Comparison of ENCODE assay signal across 8 mouse cellular contexts in the genomic region with DNA sequence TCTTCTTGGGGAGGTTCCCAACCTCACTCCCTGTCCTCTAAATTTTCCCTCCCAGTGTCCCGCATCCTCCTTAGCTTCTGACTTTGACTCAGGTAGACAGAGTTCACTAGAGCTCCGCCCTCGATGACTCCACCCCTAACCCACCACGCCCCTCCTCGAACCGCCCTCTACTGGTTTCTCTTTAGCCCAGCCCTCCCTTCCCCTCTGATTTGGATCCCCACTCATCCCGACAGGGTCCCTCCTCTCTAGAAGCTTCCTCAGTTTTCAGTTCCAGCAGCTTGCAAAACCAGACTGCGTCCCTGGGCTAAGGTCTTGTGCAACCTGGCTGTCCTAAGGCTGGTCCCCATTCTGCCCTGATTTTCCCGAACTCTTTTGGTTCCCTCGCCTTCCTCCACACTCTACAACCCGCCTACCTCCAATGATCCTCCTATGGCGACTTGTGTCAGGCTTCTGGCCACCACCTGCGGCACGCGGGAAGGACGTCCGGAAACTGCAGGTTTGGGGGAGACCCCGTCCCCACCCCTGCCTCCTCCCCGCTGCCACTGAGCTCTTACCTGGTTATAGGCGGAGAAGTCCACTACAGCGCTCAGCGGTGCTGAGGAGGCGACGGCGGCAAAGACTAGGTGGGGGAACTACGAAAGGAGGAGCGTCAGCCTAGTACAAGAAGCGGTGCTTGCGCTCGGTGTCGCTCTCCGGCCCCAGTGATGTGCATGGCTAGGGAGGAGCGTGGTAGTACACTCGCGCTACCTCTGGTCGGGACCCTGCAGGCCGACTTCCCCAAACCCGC. TPM values are rescaled to one million over a fixed set of nuclear protein-coding genes. Genes with fewer than 3 reads are reported as not detected.
DNase-seq lines count a peak whose midpoint lies in the region; ATAC-seq and TF ChIP-seq lines count a peak whose summit lies in the region.

No protein-coding gene starts in this region.

- no peak overlapping the region for H3K27ac ChIP-seq in embryonic facial prominence, embryonic 11.5 days (replicated peaks; ENCODE audit: low read depth, low read length)
- H3K27ac ChIP-seq in hindbrain, embryonic 12.5 days, result no peak overlapping the region
- H3K27ac ChIP-seq in liver, embryonic 11.5 days (ENCODE audit: low read depth, low read length), result no peak overlapping the region
- no peak overlapping the region for H3K27ac ChIP-seq in midbrain, postnatal 0 days (ENCODE audit: low read depth, low read length)
- H3K27ac ChIP-seq in thymus, adult 2 months (ENCODE audit: control insufficient read depth, insufficient read depth, low read length), result no peak overlapping the region

- H3K27me3 ChIP-seq in embryonic facial prominence, embryonic 11.5 days (ENCODE audit: control insufficient read depth, insufficient read depth, low read length), result peaks cover 76% of the 10 kb centered on the region
- H3K27me3 ChIP-seq in hindbrain, embryonic 12.5 days, result peaks cover 100% of the 10 kb centered on the region
- H3K27me3 ChIP-seq in liver, embryonic 11.5 days (replicated peaks; ENCODE audit: control insufficient read depth, insufficient read depth, low read length), result peaks cover 88% of the 10 kb centered on the region
- H3K27me3 ChIP-seq in midbrain, postnatal 0 days (ENCODE audit: insufficient read depth, low read length), result peaks cover 93% of the 10 kb centered on the region
- H3K27me3 ChIP-seq in thymus, adult 2 months (ENCODE audit: control insufficient read depth, insufficient read depth, low read length), result peaks cover 4% of the 10 kb centered on the region; the same call in 1 of the 2 replicates

- WGBS in embryonic facial prominence, embryonic 11.5 days, result 0% methylated on average over 38 of the region's 38 CpGs
- WGBS in hindbrain, embryonic 12.5 days, result under 1% methylated on average over 38 of the region's 38 CpGs
- WGBS in liver, embryonic 11.5 days, result under 1% methylated on average over 38 of the region's 38 CpGs
- under 1% methylated on average over 38 of the region's 38 CpGs for WGBS in midbrain, postnatal 0 days
- under 1% methylated on average over 38 of the region's 38 CpGs for WGBS in thymus, adult 2 months

- TF ChIP-seq CTCF in midbrain, postnatal 0 days (IDR thresholded peaks at IDR 0.05), result no peak
- no peak for TF ChIP-seq CTCF in thymus, adult 2 months (IDR thresholded peaks at IDR 0.05; ENCODE audit: borderline replicate concordance, control insufficient read depth, extremely low read depth, insufficient read depth, low read length, poor library complexity)

- no peaks in the 10 kb centered on the region for H3K36me3 ChIP-seq in embryonic facial prominence, embryonic 11.5 days (replicated peaks; ENCODE audit: control insufficient read depth, insufficient read depth, low read depth, low read length)
- no peaks in the 10 kb centered on the region for H3K36me3 ChIP-seq in hindbrain, embryonic 12.5 days
- no peaks in the 10 kb centered on the region for H3K36me3 ChIP-seq in liver, embryonic 11.5 days (ENCODE audit: control insufficient read depth, insufficient read depth, low read length)
- H3K36me3 ChIP-seq in midbrain, postnatal 0 days (ENCODE audit: insufficient read depth, low read length), result no peaks in the 10 kb centered on the region
- H3K36me3 ChIP-seq in thymus, adult 2 months (ENCODE audit: control insufficient read depth, insufficient read depth, low read length), result no peaks in the 10 kb centered on the region

- 0 out of 2 replicates have a peak, but pooled peaks cover 3% of the 10 kb centered on the region for H3K4me1 ChIP-seq in embryonic facial prominence, embryonic 11.5 days (ENCODE audit: control insufficient read depth, insufficient read depth, low read length)
- H3K4me1 ChIP-seq in hindbrain, embryonic 12.5 days, result peaks cover 16% of the 10 kb centered on the region
- peaks cover 10% of the 10 kb centered on the region; the same call in 1 of the 2 replicates for H3K4me1 ChIP-seq in liver, embryonic 11.5 days (replicated peaks; ENCODE audit: control insufficient read depth, insufficient read depth, low read length)
- H3K4me1 ChIP-seq in midbrain, postnatal 0 days (ENCODE audit: insufficient read depth, low read length), result peaks cover 6% of the 10 kb centered on the region
- H3K4me1 ChIP-seq in thymus, adult 2 months (replicated peaks; ENCODE audit: control insufficient read depth, insufficient read depth, low read length), result peaks cover 16% of the 10 kb centered on the region

- H3K9me3 ChIP-seq in embryonic facial prominence, embryonic 11.5 days (replicated peaks; ENCODE audit: control insufficient read depth, low read length), result no peaks in the 10 kb centered on the region
- H3K9me3 ChIP-seq in hindbrain, embryonic 12.5 days (replicated peaks), result no peaks in the 10 kb centered on the region
- H3K9me3 ChIP-seq in liver, embryonic 11.5 days (ENCODE audit: control insufficient read depth, low read length), result no peaks in the 10 kb centered on the region
- H3K9me3 ChIP-seq in midbrain, postnatal 0 days (ENCODE audit: low read length), result no peaks in the 10 kb centered on the region

- H3K4me2 ChIP-seq in embryonic facial prominence, embryonic 11.5 days (ENCODE audit: low read depth, low read length), result peak overlapping the region; percentile 91
- peak overlapping the region; percentile 81 for H3K4me2 ChIP-seq in hindbrain, embryonic 12.5 days (replicated peaks)
- H3K4me2 ChIP-seq in liver, embryonic 11.5 days, result peak overlapping the region; percentile 98
- peak overlapping the region; percentile 87 for H3K4me2 ChIP-seq in midbrain, postnatal 0 days (ENCODE audit: low read depth, low read length, poor library complexity, severe bottlenecking)

- peak; percentile 96 for DNase-seq in heart, adult 11 months
- no peak for DNase-seq in heart, adult 8-10 months (ENCODE audit: low spot score)
- DNase-seq in embryonic facial prominence, embryonic 11.5 days (ENCODE audit: low spot score), result peak; percentile 80
- peak; percentile 55 for DNase-seq in liver, embryonic 11.5 days (ENCODE audit: low spot score)
- no peak for DNase-seq in midbrain, postnatal 0 days (ENCODE audit: low spot score)
- peak; percentile 77 for DNase-seq in thymus, adult 2 months
- no peak for DNase-seq in frontal cortex, postnatal 14 days (ENCODE audit: low spot score in 2 of 2)

- peak overlapping the region; percentile 47 for H3K4me3 ChIP-seq in embryonic facial prominence, embryonic 11.5 days (ENCODE audit: low read depth, low read length)
- peak overlapping the region; percentile 46 for H3K4me3 ChIP-seq in hindbrain, embryonic 12.5 days
- peak overlapping the region; percentile 67 for H3K4me3 ChIP-seq in liver, embryonic 11.5 days (ENCODE audit: low read depth, low read length)
- H3K4me3 ChIP-seq in midbrain, postnatal 0 days (ENCODE audit: low read depth, low read length), result peak overlapping the region; percentile 41
- peak overlapping the region; percentile 69 for H3K4me3 ChIP-seq in thymus, adult 2 months (ENCODE audit: control insufficient read depth, insufficient read depth, low read length)

- peak; percentile 74 for ATAC-seq in embryonic facial prominence, embryonic 11.5 days (replicated peaks; ENCODE audit: insufficient number of reproducible peaks, low FRiP score, low TSS enrichment, low read depth)
- peak; percentile 69; the same call in 1 of the 2 replicates for ATAC-seq in hindbrain, embryonic 12.5 days (ENCODE audit: low FRiP score)
- ATAC-seq in liver, embryonic 11.5 days (replicated peaks; ENCODE audit: low FRiP score), result peak; percentile 84
- ATAC-seq in midbrain, postnatal 0 days (ENCODE audit: low FRiP score), result 0 out of 2 replicates have a peak, but pooled peaks have one; percentile 13

- no peak for TF ChIP-seq POLR2A in thymus, adult 2 months (IDR thresholded peaks at IDR 0.05; ENCODE audit: control insufficient read depth, extremely low read depth, insufficient read depth, low read length, poor library complexity)

- H3K9ac ChIP-seq in embryonic facial prominence, embryonic 11.5 days (replicated peaks; ENCODE audit: low read length), result no peak overlapping the region
- H3K9ac ChIP-seq in hindbrain, embryonic 12.5 days, result no peak overlapping the region
- peak overlapping the region; percentile 44; the same call in 1 of the 2 replicates for H3K9ac ChIP-seq in liver, embryonic 11.5 days (ENCODE audit: low read depth, low read length)
- peak overlapping the region; percentile 29 for H3K9ac ChIP-seq in midbrain, postnatal 0 days (replicated peaks; ENCODE audit: low read length, poor library complexity, severe bottlenecking)

RNA-seq across cellular contexts. Expression of gene Prss16, which starts 3.0 kb away (rescaled TPM):
- under 1 TPM in 1 of 4 experiments, not detected in 3; 0.22 TPM for total RNA-seq in heart, adult 8-10 months (2022)
- polyA plus RNA-seq in embryonic facial prominence, embryonic 11.5 days (2014; fragmentation: Nextera tagmentation; extraction: Ambion mirVana), result 0.25 and 0.50 TPM in 2 replicates
- polyA plus RNA-seq in hindbrain, embryonic 12.5 days (2016; fragmentation: Nextera tagmentation; extraction: Ambion mirVana), result 0.23 and 0.48 TPM in 2 replicates
- 0.48 and 0.86 TPM in 2 replicates for polyA plus RNA-seq in liver, embryonic 11.5 days (2014; fragmentation: Nextera tagmentation; extraction: Ambion mirVana)
- 0.09 and 1.6 TPM in 2 replicates for total RNA-seq in midbrain, postnatal 0 days (2014; rRNA removed)
- polyA plus RNA-seq in midbrain, postnatal 0 days (2015; fragmentation: Nextera tagmentation; extraction: Ambion mirVana), result not detected in 2 replicates
- polyA plus RNA-seq in thymus, adult 2 months (2012; rRNA removed), result 640 and 1,004 TPM in 2 replicates

RNA-seq across cellular contexts. Expression of gene Pom121l2, which starts 25.5 kb away (rescaled TPM):
- not detected for total RNA-seq in heart, adult 8-10 months (2022)
- polyA plus RNA-seq in embryonic facial prominence, embryonic 11.5 days (2014; fragmentation: Nextera tagmentation; extraction: Ambion mirVana), result 0.24 TPM in 1 of 2 replicates, not detected in the other
- 0.14 TPM in 1 of 2 replicates, not detected in the other for polyA plus RNA-seq in hindbrain, embryonic 12.5 days (2016; fragmentation: Nextera tagmentation; extraction: Ambion mirVana)
- not detected in 2 replicates for polyA plus RNA-seq in liver, embryonic 11.5 days (2014; fragmentation: Nextera tagmentation; extraction: Ambion mirVana)
- 0.05 and 0.90 TPM in 2 replicates for total RNA-seq in midbrain, postnatal 0 days (2014; rRNA removed)
- not detected in 2 replicates for polyA plus RNA-seq in midbrain, postnatal 0 days (2015; fragmentation: Nextera tagmentation; extraction: Ambion mirVana)
- polyA plus RNA-seq in thymus, adult 2 months (2012; rRNA removed), result 0.08 and 0.23 TPM in 2 replicates

RNA-seq across cellular contexts. Expression of gene Hist1h2ah, which starts 28.8 kb away (rescaled TPM):
- total RNA-seq in heart, adult 8-10 months (2022), result 10 to 100 TPM in 2 of 4 experiments, 1 to 10 TPM in 2; 1.7 to 11.1 (median 9.1) TPM
- polyA plus RNA-seq in embryonic facial prominence, embryonic 11.5 days (2014; fragmentation: Nextera tagmentation; extraction: Ambion mirVana), result 4.2 and 20.5 TPM in 2 replicates
- 17.9 TPM in 1 of 2 replicates, not detected in the other for polyA plus RNA-seq in hindbrain, embryonic 12.5 days (2016; fragmentation: Nextera tagmentation; extraction: Ambion mirVana)
- 10.7 and 13.3 TPM in 2 replicates for polyA plus RNA-seq in liver, embryonic 11.5 days (2014; fragmentation: Nextera tagmentation; extraction: Ambion mirVana)
- total RNA-seq in midbrain, postnatal 0 days (2014; rRNA removed), result 4.5 and 62.6 TPM in 2 replicates
- polyA plus RNA-seq in midbrain, postnatal 0 days (2015; fragmentation: Nextera tagmentation; extraction: Ambion mirVana), result 6.9 TPM in 1 of 2 replicates, not detected in the other
- polyA plus RNA-seq in thymus, adult 2 months (2012; rRNA removed), result 248 and 460 TPM in 2 replicates

RNA-seq across cellular contexts. Expression of gene Hist1h2bk, which starts 29.1 kb away (rescaled TPM):
- total RNA-seq in heart, adult 8-10 months (2022), result 10 to 100 TPM in 1 of 4 experiments, 1 to 10 TPM in 3; 4.6 to 13.2 (median 8.3) TPM
- 15.9 and 24.3 TPM in 2 replicates for polyA plus RNA-seq in embryonic facial prominence, embryonic 11.5 days (2014; fragmentation: Nextera tagmentation; extraction: Ambion mirVana)
- 5.5 and 9.1 TPM in 2 replicates for polyA plus RNA-seq in hindbrain, embryonic 12.5 days (2016; fragmentation: Nextera tagmentation; extraction: Ambion mirVana)
- polyA plus RNA-seq in liver, embryonic 11.5 days (2014; fragmentation: Nextera tagmentation; extraction: Ambion mirVana), result 4.1 and 4.6 TPM in 2 replicates
- 112 and 321 TPM in 2 replicates for total RNA-seq in midbrain, postnatal 0 days (2014; rRNA removed)
- polyA plus RNA-seq in midbrain, postnatal 0 days (2015; fragmentation: Nextera tagmentation; extraction: Ambion mirVana), result not detected in 2 replicates
- 322 and 402 TPM in 2 replicates for polyA plus RNA-seq in thymus, adult 2 months (2012; rRNA removed)

RNA-seq across cellular contexts. Expression of gene Hist1h4i, which starts 34.6 kb away (rescaled TPM):
- 10 to 100 TPM; 11.6 to 17.7 (median 15.2) TPM for total RNA-seq in heart, adult 8-10 months (2022)
- 31.9 and 34.5 TPM in 2 replicates for polyA plus RNA-seq in embryonic facial prominence, embryonic 11.5 days (2014; fragmentation: Nextera tagmentation; extraction: Ambion mirVana)
- polyA plus RNA-seq in hindbrain, embryonic 12.5 days (2016; fragmentation: Nextera tagmentation; extraction: Ambion mirVana), result 18.2 and 20.9 TPM in 2 replicates
- 36.9 and 39.3 TPM in 2 replicates for polyA plus RNA-seq in liver, embryonic 11.5 days (2014; fragmentation: Nextera tagmentation; extraction: Ambion mirVana)
- total RNA-seq in midbrain, postnatal 0 days (2014; rRNA removed), result 10.0 and 19.2 TPM in 2 replicates
- polyA plus RNA-seq in midbrain, postnatal 0 days (2015; fragmentation: Nextera tagmentation; extraction: Ambion mirVana), result 2.2 and 2.5 TPM in 2 replicates
- polyA plus RNA-seq in thymus, adult 2 months (2012; rRNA removed), result 33.1 and 38.5 TPM in 2 replicates

Comparison
In these comparisons a context has a peak if more than half of its experiments do, and no peak if none do; other contexts are left out.
1. DNase-seq: peak in heart, adult 11 months (single experiment), embryonic facial prominence, embryonic 11.5 days (single experiment), liver, embryonic 11.5 days (single experiment) and thymus, adult 2 months (single experiment); none in heart, adult 8-10 months (single experiment), midbrain, postnatal 0 days (single experiment) and frontal cortex, postnatal 14 days (0 of 2).
2. ATAC-seq: peak in every context shown above with its lines; median percentile 84 in liver, embryonic 11.5 days; 74 in embryonic facial prominence, embryonic 11.5 days; 69 in hindbrain, embryonic 12.5 days; 13 in midbrain, postnatal 0 days.
3. H3K9ac ChIP-seq: peak in liver, embryonic 11.5 days (single experiment) and midbrain, postnatal 0 days (single experiment); none in embryonic facial prominence, embryonic 11.5 days (single experiment) and hindbrain, embryonic 12.5 days (single experiment).
4. RNA of gene Prss16, which starts 3.0 kb away (polyA plus RNA-seq): 640 to 1,004 TPM in thymus, adult 2 months; 0.48 to 0.86 TPM in liver, embryonic 11.5 days, 0.25 to 0.50 TPM in embryonic facial prominence, embryonic 11.5 days, 0.23 to 0.48 TPM in hindbrain, embryonic 12.5 days and not detected in midbrain, postnatal 0 days; every median in the first group is over 100 times any median in the second.
5. RNA of gene Hist1h2ah, which starts 28.8 kb away (polyA plus RNA-seq): 248 to 460 TPM in thymus, adult 2 months; 17.9 TPM in hindbrain, embryonic 12.5 days, 10.7 to 13.3 TPM in liver, embryonic 11.5 days, 6.9 TPM in midbrain, postnatal 0 days and 4.2 to 20.5 TPM in embryonic facial prominence, embryonic 11.5 days; every median in the first group is over 10 times any median in the second.
6. Peak in every context shown above with its lines, with median percentiles within 50 percentile points of each other: H3K4me2 ChIP-seq and H3K4me3 ChIP-seq.